Mouse (Mus musculus) ES-E14 (cell line): ENCODE data around the gene Lmf1. TPM values are rescaled to one million over a fixed set of nuclear protein-coding genes. Genes with fewer than 3 reads are reported as not detected.

Source experiments
- DNase-seq: peaks from one replicate; pipeline ENCODE4 v3.0.0-alpha.2; 2013; ENCODE audit warnings: low read depth, low spot score
- H3K27ac ChIP-seq: 2 replicates; pipeline ENCODE4 v1.5.1; 2012; ENCODE audit warnings: low read depth, mild to moderate bottlenecking, low read length, moderate library complexity, mixed read lengths; ENCODE audit not compliant: poor library complexity, insufficient read depth, severe bottlenecking
- H3K36me3 ChIP-seq: 2 replicates; pipeline ENCODE4 v1.6.1; 2012; ENCODE audit warnings: mild to moderate bottlenecking, low read length, moderate library complexity, mixed read lengths; ENCODE audit not compliant: control insufficient read depth, poor library complexity, insufficient read depth, severe bottlenecking
- H3K4me1 ChIP-seq, 2 experiments: fragments of 150-350 bp in 1 of 2; sonication (generic) in 1 of 2; 2 replicates each; pipeline ENCODE4 v1.6.1; 2012; ENCODE audit warnings: low read length in 2 of 2, mild to moderate bottlenecking in 1 of 2, mixed read lengths in 1 of 2; ENCODE audit not compliant: control insufficient read depth in 2 of 2, insufficient read depth in 2 of 2, poor library complexity in 1 of 2
- H3K4me3 ChIP-seq, 2 experiments: fragments of 150-350 bp in 1 of 2; sonication (generic) in 1 of 2; 2 replicates each; pipeline ENCODE4 v1.5.1; 2012; ENCODE audit warnings: low read length in 2 of 2, low read depth in 1 of 2, mild to moderate bottlenecking in 1 of 2, mixed read lengths in 1 of 2; ENCODE audit not compliant: insufficient read depth in 1 of 2, poor library complexity in 1 of 2, severe bottlenecking in 1 of 2
- H3K9ac ChIP-seq: 2 replicates; pipeline ENCODE4 v1.6.1; 2012; ENCODE audit warnings: low read depth, mild to moderate bottlenecking, low read length, mixed read lengths; ENCODE audit not compliant: poor library complexity, insufficient read depth, severe bottlenecking
- H3K9me3 ChIP-seq: fragments of 150-350 bp; sonication (generic); 2 replicates; pipeline ENCODE4 v1.6.1; 2012; ENCODE audit warnings: low read depth, mild to moderate bottlenecking, low read length; ENCODE audit not compliant: control insufficient read depth, insufficient read depth
- CHD2 ChIP-seq: IDR thresholded peaks from 2 replicates; pipeline ENCODE4 v1.6.1; 2014; ENCODE audit warnings: mild to moderate bottlenecking, low read depth, low read length, inconsistent platforms
- HCFC1 ChIP-seq: IDR thresholded peaks from 2 replicates; pipeline ENCODE4 v1.6.1; 2012; ENCODE audit warnings: low read length, inconsistent platforms, borderline replicate concordance; ENCODE audit not compliant: insufficient read depth
- MAFK ChIP-seq: IDR thresholded peaks from 2 replicates; pipeline ENCODE4 v1.6.1; 2014; ENCODE audit warnings: mild to moderate bottlenecking, low read depth, low read length, inconsistent platforms; ENCODE audit not compliant: insufficient read depth
- ZC3H11A ChIP-seq: IDR thresholded peaks from 2 replicates; pipeline ENCODE4 v1.6.1; 2012; ENCODE audit warnings: low read depth, mild to moderate bottlenecking, inconsistent platforms, low read length, borderline replicate concordance
- ZNF384 ChIP-seq: IDR thresholded peaks from 2 replicates; pipeline ENCODE4 v1.6.1; 2012; ENCODE audit warnings: low read depth, low read length, inconsistent platforms
- in situ Hi-C, 2 experiments: fragments of 600-800 bp; cut with MboI; formaldehyde crosslinking; loops; one replicate each; pipeline ENCODE4 v1.15.1; 2025; ENCODE audit warnings: low sequenced_read_pairs in 2 of 2, inconsistent platforms in 1 of 2; ENCODE audit not compliant: unreplicated experiment in 2 of 2
- total RNA-seq: library from RNA; depleted of rRNA; stranded (reverse); fragments of 300-350 nt; gene quantifications from 2 replicates; pipeline ENCODE4 v1.2.3, GENCODE M21; 2012

The Lmf1 gene
- total RNA-seq, 1 experiment: 16.6 TPM

DNA sequence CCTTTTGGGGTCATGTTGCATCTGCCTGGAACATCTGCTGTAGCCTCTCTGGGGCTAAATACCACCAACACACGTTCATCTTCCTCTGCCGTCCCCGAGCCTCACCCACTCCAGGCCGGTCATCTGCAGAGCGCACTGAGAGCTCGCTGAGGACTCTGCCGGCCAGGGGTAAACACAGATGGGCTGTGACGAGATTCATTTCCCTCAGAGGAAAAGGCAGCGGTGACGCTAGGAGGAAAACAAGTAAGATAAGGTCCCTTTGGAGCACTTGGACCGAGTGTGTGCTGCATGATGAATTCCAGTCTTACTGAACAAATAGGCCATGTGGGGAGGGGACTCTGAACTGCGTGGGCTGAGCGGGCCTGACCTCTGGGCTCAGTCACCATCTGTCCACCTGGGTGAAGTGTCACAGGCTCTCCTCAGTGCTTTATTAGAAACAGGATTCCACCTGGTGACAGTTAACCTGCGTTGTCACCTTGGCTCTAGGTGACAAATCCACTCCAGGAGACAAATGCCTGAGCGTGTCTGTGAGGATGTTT lies 69.9 kb downstream of the Lmf1 start:
- no peak for TF ChIP-seq CHD2
- TF ChIP-seq MAFK: no peak
- no peak for TF ChIP-seq ZC3H11A
- TF ChIP-seq HCFC1: no peak
- TF ChIP-seq ZNF384: no peak
- in situ Hi-C loops: no loop called here
- Histone ChIP-seq H3K4me3 (no peak overlapping the region), H3K4me1 (peaks cover 0 to under 1% of the 10 kb centered on the region in 2 experiments; a peak in 1 of 4 replicates), H3K36me3 (no peaks in the 10 kb centered on the region; the same call in 1 of the 2 replicates), H3K9me3 (no peaks in the 10 kb centered on the region), H3K27ac (no peak overlapping the region), H3K9ac (no peak overlapping the region)
- DNase-seq: no peak

DNA sequence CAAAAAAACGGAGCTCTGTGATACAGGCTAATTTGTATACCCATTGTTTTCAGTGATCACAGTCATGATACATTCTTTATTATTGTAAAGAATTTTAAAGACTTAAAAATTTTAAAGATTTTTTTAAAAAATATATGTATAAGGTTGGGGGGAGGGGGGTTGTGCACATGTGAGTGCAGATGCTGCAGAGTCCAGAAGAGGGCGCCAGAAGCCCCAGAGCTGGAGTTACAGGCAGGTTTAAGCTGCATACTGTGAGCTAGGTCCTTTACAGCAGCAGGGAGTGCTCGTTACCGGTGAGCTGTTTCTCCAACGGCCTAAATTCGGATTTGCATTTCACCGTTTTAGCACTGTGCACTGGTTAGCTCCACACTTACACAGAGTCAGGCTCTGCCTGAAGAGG lies 71.8 kb downstream of the Lmf1 start:
- Histone ChIP-seq H3K9me3 (no peaks in the 10 kb centered on the region), H3K36me3 (no peaks in the 10 kb centered on the region; the same call in 1 of the 2 replicates), H3K4me1 (no peaks in the 10 kb centered on the region; a peak in 1 of 4 replicates), H3K9ac (no peak overlapping the region), H3K4me3 (no peak overlapping the region), H3K27ac (no peak overlapping the region)
- no peak for DNase-seq
- in situ Hi-C loops: no loop called here
- TF ChIP-seq ZC3H11A (no peak), ZNF384 (no peak), CHD2 (no peak), HCFC1 (no peak), MAFK (no peak)

DNA sequence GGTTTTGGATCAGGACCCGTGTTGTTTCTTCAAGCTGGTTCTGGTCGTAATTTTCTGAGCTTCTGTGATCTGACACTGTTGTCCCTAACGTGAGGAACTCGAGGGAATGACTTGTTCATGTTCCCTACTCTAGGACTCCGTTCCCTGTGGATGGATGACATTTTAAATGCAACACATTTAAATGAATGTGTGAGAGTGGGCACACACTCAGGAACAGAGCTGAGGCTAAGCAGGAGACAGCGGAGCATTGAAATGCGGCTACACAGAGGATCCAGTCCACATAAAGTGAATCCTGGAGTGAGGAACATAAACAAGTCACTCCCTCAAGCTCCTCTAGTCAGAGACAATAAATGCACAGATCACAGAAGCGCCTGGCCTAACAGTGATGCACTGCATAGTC lies 73.4 kb downstream of the Lmf1 start:
- Histone ChIP-seq H3K27ac (no peak overlapping the region), H3K36me3 (no peaks in the 10 kb centered on the region; the same call in 1 of the 2 replicates), H3K4me1 (no peaks in the 10 kb centered on the region; a peak in 1 of 4 replicates), H3K9ac (no peak overlapping the region), H3K9me3 (no peaks in the 10 kb centered on the region), H3K4me3 (no peak overlapping the region)
- no peak for TF ChIP-seq ZNF384
- TF ChIP-seq ZC3H11A: no peak
- TF ChIP-seq HCFC1: no peak
- TF ChIP-seq CHD2: no peak
- no peak for TF ChIP-seq MAFK
- DNase-seq: no peak
- in situ Hi-C loops: no loop called here

DNA sequence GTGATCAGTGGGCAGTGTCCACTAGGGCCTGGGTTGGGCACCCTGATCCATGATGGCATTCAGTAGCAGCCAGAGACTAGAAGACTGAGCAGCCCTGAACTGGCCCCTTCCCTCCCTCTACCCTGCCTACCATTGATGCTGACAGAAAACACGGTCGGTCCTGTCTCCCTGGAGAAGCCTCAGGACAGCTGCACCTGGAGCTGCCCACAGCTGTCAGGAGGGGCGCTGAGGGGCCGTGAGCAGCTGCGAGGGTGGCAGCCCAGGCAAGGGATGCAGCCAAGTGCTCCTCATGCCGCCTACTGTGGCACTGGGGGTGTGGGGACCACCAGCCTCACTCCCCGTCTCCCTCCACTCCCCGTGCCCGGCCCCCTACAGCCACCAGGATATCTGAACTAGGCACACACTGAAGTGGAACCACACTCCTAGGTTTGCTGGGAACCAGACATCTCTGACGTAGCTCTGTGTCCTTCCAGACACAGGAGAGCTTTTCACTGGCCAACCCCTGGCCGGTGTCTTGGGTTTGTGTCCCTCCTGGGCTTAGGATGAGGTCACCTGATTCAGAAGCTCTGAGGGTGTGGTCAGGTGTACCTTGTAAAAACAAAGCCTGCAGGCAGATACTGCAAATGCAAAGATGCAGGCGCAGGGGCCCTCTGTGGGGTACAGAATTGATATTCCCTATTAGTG lies 77.4 kb downstream of the Lmf1 start:
- Histone ChIP-seq H3K4me1 (no peaks in the 10 kb centered on the region; a peak in 1 of 4 replicates), H3K9ac (no peak overlapping the region), H3K9me3 (no peaks in the 10 kb centered on the region), H3K4me3 (no peak overlapping the region), H3K36me3 (no peaks in the 10 kb centered on the region), H3K27ac (no peak overlapping the region)
- in situ Hi-C loops: no loop called here
- DNase-seq: no peak
- TF ChIP-seq ZC3H11A (no peak), ZNF384 (no peak), MAFK (no peak), HCFC1 (no peak), CHD2 (no peak)
